Mouse (Mus musculus) embryonic fibroblast, embryonic 13.5 days (primary cell): ENCODE results near the gene Atp1b2.

Source experiments
- CTCF ChIP-seq: IDR thresholded peaks from 2 replicates; pipeline ENCODE4 v1.5.1; 2011; ENCODE audit warnings: mild to moderate bottlenecking, control low read depth, low read length, moderate library complexity, borderline replicate concordance; ENCODE audit not compliant: insufficient read depth
- POLR2A ChIP-seq: IDR thresholded peaks from 2 replicates; pipeline ENCODE4 v1.6.1; 2011; ENCODE audit warnings: low read depth, mild to moderate bottlenecking, control low read depth, low read length, moderate library complexity

GRCm38 (mm10) chr11:69591424-69591823, 14.3 kb downstream of the Atp1b2 start:
- TF ChIP-seq CTCF (no peak), POLR2A (no peak)
